Mouse (Mus musculus): ENCODE results near the gene Lfng.

DNA sequence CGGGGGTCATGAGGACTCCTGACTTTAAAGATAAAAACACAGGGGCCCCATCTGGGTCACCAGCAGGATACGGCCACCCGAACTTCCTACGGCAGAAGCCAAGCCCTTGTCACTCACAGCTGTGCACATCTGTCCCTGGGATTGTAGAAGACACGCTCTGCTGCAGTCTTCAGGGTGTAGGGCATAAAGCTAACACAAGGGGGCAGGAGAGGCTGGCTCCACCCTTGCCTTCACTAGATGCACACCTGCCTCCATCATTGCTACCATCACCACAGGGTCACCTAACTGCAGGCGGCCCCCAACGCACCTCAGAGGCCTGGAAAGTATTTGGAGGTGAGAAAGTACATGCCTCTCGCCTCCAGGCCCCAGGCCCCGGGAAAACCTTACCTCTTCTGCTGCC, 21.9 kb downstream of the Lfng start:
- peak; percentile 46; the same call in 1 of the 2 replicates for TF ChIP-seq CTCF (IDR thresholded peaks at IDR 0.05; ENCODE audit: low read depth, low read length)
- TF ChIP-seq POLR2A (IDR thresholded peaks at IDR 0.05; ENCODE audit: borderline replicate concordance, low read depth, low read length), result no peak
